Mouse (Mus musculus) liver, embryonic 12.5 days (tissue): ENCODE results near the gene Hectd2. TPM values are rescaled to one million over a fixed set of nuclear protein-coding genes. Genes with fewer than 3 reads are reported as not detected.
A peak's percentile ranks its signal among the peaks of the same experiment; 100 is the strongest.

Experiments
- ATAC-seq: fragments of 200-750 bp; cut with Nextera tagmentation; 2 replicates; pipeline ENCODE4 v1.8.0; 2017; ENCODE audit warnings: moderate number of reproducible peaks, mild to moderate bottlenecking, moderate library complexity
- H3K27ac ChIP-seq: fragments of 300-500 bp; sonication (generic); 2 replicates; pipeline ENCODE4 v1.5.1; 2016; ENCODE audit warnings: mild to moderate bottlenecking
- H3K27me3 ChIP-seq: fragments of 300-500 bp; sonication (generic); replicated peaks from 2 replicates; pipeline ENCODE4 v1.6.1; 2016; ENCODE audit warnings: mild to moderate bottlenecking, moderate library complexity
- H3K36me3 ChIP-seq: fragments of 300-500 bp; sonication (generic); 2 replicates; pipeline ENCODE4 v1.6.1; 2016; ENCODE audit warnings: mild to moderate bottlenecking, moderate library complexity
- H3K4me1 ChIP-seq: fragments of 300-500 bp; sonication (generic); 2 replicates; pipeline ENCODE4 v1.6.1; 2016
- H3K4me2 ChIP-seq: fragments of 300-500 bp; sonication (generic); 2 replicates; pipeline ENCODE4 v1.6.1; 2016; ENCODE audit warnings: mild to moderate bottlenecking, moderate library complexity
- H3K4me3 ChIP-seq: fragments of 300-500 bp; sonication (generic); 2 replicates; pipeline ENCODE4 v1.5.1; 2016; ENCODE audit warnings: mild to moderate bottlenecking, moderate library complexity
- H3K9ac ChIP-seq: fragments of 300-500 bp; sonication (generic); 2 replicates; pipeline ENCODE4 v1.6.1; 2016; ENCODE audit warnings: mild to moderate bottlenecking, moderate library complexity
- H3K9me3 ChIP-seq: fragments of 300-500 bp; sonication (generic); replicated peaks from 2 replicates; pipeline ENCODE4 v1.6.1; 2016; ENCODE audit warnings: mild to moderate bottlenecking, moderate library complexity
- WGBS: fragments of 180-500 bp; shearing (Covaris S2); methylation state at CpG from one replicate; pipeline ENCODE4 v1.1.7; 2016; ENCODE audit not compliant: insufficient replicate concordance; 5-methylcytosine and 5-hydroxymethylcytosine counted together
- polyA plus RNA-seq: library from polyadenylated mRNA; unstranded; fragments of >200 nt; fragmentation: Nextera tagmentation; extraction: Ambion mirVana; gene quantifications from 2 replicates; pipeline ENCODE4 v1.2.1, GENCODE M21; 2016

Hectd2 gene
- polyA plus RNA-seq, 1 experiment from 2014 or later: 0.82 TPM

- H3K9ac ChIP-seq: no peak overlapping the region
- no peak overlapping the region for H3K27ac ChIP-seq
- H3K4me2 ChIP-seq: no peak overlapping the region
- no peaks in the 10 kb centered on the region for H3K36me3 ChIP-seq
- no peaks in the 10 kb centered on the region for H3K9me3 ChIP-seq
- H3K4me1 ChIP-seq: peaks cover 21% of the 10 kb centered on the region
- peaks cover 12% of the 10 kb centered on the region; the same call in 1 of the 2 replicates for H3K27me3 ChIP-seq
- 51% methylated on average over 6 of the region's 6 CpGs for WGBS
- ATAC-seq: no peak
- no peak overlapping the region for H3K4me3 ChIP-seq
Observed at GRCm38 (mm10) chr19:36535878-36536277, 18.6 kb upstream of the Hectd2 start.

- no peak for ATAC-seq
- peaks cover 12% of the 10 kb centered on the region; the same call in 1 of the 2 replicates for H3K27me3 ChIP-seq
- no peaks in the 10 kb centered on the region for H3K9me3 ChIP-seq
- H3K27ac ChIP-seq: no peak overlapping the region
- no peak overlapping the region for H3K4me3 ChIP-seq
- WGBS: 78% methylated on average over 11 of the region's 11 CpGs
- H3K36me3 ChIP-seq: no peaks in the 10 kb centered on the region
- H3K9ac ChIP-seq: no peak overlapping the region
- no peak overlapping the region for H3K4me2 ChIP-seq
- H3K4me1 ChIP-seq: peaks cover 21% of the 10 kb centered on the region
Observed at GRCm38 (mm10) chr19:36536929-36537328, 17.5 kb upstream of the Hectd2 start.

GRCm38 (mm10) chr19:36538528-36538927, 15.9 kb upstream of the Hectd2 start:
- no peaks in the 10 kb centered on the region for H3K36me3 ChIP-seq
- peaks cover 12% of the 10 kb centered on the region; the same call in 1 of the 2 replicates for H3K27me3 ChIP-seq
- H3K27ac ChIP-seq: no peak overlapping the region
- H3K9ac ChIP-seq: no peak overlapping the region
- WGBS: 7% methylated on average over 4 of the region's 4 CpGs
- H3K4me2 ChIP-seq: no peak overlapping the region
- H3K9me3 ChIP-seq: no peaks in the 10 kb centered on the region
- peaks cover 19% of the 10 kb centered on the region for H3K4me1 ChIP-seq
- ATAC-seq: peak; percentile 66; the same call in 1 of the 2 replicates
- H3K4me3 ChIP-seq: no peak overlapping the region

GRCm38 (mm10) chr19:36539311-36539710, 15.1 kb upstream of the Hectd2 start:
- Histone ChIP-seq H3K9ac (no peak overlapping the region), H3K4me3 (no peak overlapping the region), H3K4me1 (peaks cover 11% of the 10 kb centered on the region), H3K9me3 (no peaks in the 10 kb centered on the region), H3K27me3 (peaks cover 12% of the 10 kb centered on the region; the same call in 1 of the 2 replicates), H3K4me2 (no peak overlapping the region), H3K36me3 (no peaks in the 10 kb centered on the region), H3K27ac (no peak overlapping the region)
- no peak for ATAC-seq
- WGBS: 85% methylated on average over 2 of the region's 2 CpGs

- Histone ChIP-seq H3K4me2 (no peak overlapping the region), H3K27me3 (peaks cover 12% of the 10 kb centered on the region; the same call in 1 of the 2 replicates), H3K4me3 (no peak overlapping the region)
Observed at GRCm38 (mm10) chr19:36540012-36540606, 14.3 kb upstream of the Hectd2 start.

GRCm38 (mm10) chr19:36540776-36541175, 13.7 kb upstream of the Hectd2 start:
- peaks cover 12% of the 10 kb centered on the region; the same call in 1 of the 2 replicates for H3K27me3 ChIP-seq
- no peak overlapping the region for H3K4me3 ChIP-seq
- H3K27ac ChIP-seq: no peak overlapping the region
- no peaks in the 10 kb centered on the region for H3K9me3 ChIP-seq
- ATAC-seq: no peak
- H3K36me3 ChIP-seq: no peaks in the 10 kb centered on the region
- 57% methylated on average over 7 of the region's 7 CpGs for WGBS
- H3K4me1 ChIP-seq: no peaks in the 10 kb centered on the region
- H3K9ac ChIP-seq: no peak overlapping the region
- H3K4me2 ChIP-seq: no peak overlapping the region

More at GRCm38 (mm10) chr19:36540012-36540606, 14.3 kb upstream of the Hectd2 start:
- H3K36me3 ChIP-seq: no peaks in the 10 kb centered on the region
- no peaks in the 10 kb centered on the region for H3K9me3 ChIP-seq
- no peak overlapping the region for H3K9ac ChIP-seq
- 56% methylated on average over 10 of the region's 10 CpGs for WGBS
- no peak for ATAC-seq
- peaks cover 3% of the 10 kb centered on the region; the same call in 1 of the 2 replicates for H3K4me1 ChIP-seq
- no peak overlapping the region for H3K27ac ChIP-seq

- H3K4me1 ChIP-seq: peaks cover 14% of the 10 kb centered on the region; the same call in 1 of the 2 replicates
- no peak overlapping the region for H3K27ac ChIP-seq
- WGBS: 3% methylated on average over 20 of the region's 20 CpGs
- no peaks in the 10 kb centered on the region for H3K36me3 ChIP-seq
- ATAC-seq: no peak
- H3K9me3 ChIP-seq: no peaks in the 10 kb centered on the region
- H3K4me3 ChIP-seq: peak overlapping the region; percentile 81
- H3K4me2 ChIP-seq: peak overlapping the region; percentile 93
- H3K27me3 ChIP-seq: peaks cover 43% of the 10 kb centered on the region
- peak overlapping the region; percentile 76 for H3K9ac ChIP-seq
Observed at GRCm38 (mm10) chr19:36553561-36554045, 836 bp upstream of the Hectd2 start.

- Histone ChIP-seq H3K4me3 (peak overlapping the region; percentile 81), H3K36me3 (no peaks in the 10 kb centered on the region), H3K27ac (0 out of 2 replicates have a peak overlapping the region, but pooled peaks have one; percentile 14), H3K4me1 (peaks cover 14% of the 10 kb centered on the region; the same call in 1 of the 2 replicates), H3K4me2 (peak overlapping the region; percentile 99), H3K27me3 (peaks cover 43% of the 10 kb centered on the region), H3K9me3 (no peaks in the 10 kb centered on the region), H3K9ac (peak overlapping the region; percentile 78)
- peak; percentile 44; the same call in 1 of the 2 replicates for ATAC-seq
- 2% methylated on average over 52 of the region's 53 CpGs for WGBS
Observed at GRCm38 (mm10) chr19:36554785-36555595, 551 bp downstream of the Hectd2 start.

GRCm38 (mm10) chr19:36559331-36559730, 4.9 kb downstream of the Hectd2 start:
- Histone ChIP-seq H3K4me1 (peaks cover 11% of the 10 kb centered on the region; the same call in 1 of the 2 replicates), H3K4me2 (no peak overlapping the region), H3K9ac (no peak overlapping the region), H3K9me3 (no peaks in the 10 kb centered on the region), H3K36me3 (no peaks in the 10 kb centered on the region), H3K27ac (no peak overlapping the region), H3K27me3 (peaks cover 13% of the 10 kb centered on the region), H3K4me3 (no peak overlapping the region)
- no peak for ATAC-seq
- WGBS: 41% methylated on average over 5 of the region's 5 CpGs

GRCm38 (mm10) chr19:36560160-36560559, 5.7 kb downstream of the Hectd2 start:
- Histone ChIP-seq H3K27ac (no peak overlapping the region), H3K36me3 (no peaks in the 10 kb centered on the region), H3K4me1 (peaks cover 6% of the 10 kb centered on the region; the same call in 1 of the 2 replicates), H3K9me3 (no peaks in the 10 kb centered on the region), H3K9ac (no peak overlapping the region), H3K27me3 (peaks cover 6% of the 10 kb centered on the region), H3K4me3 (no peak overlapping the region), H3K4me2 (no peak overlapping the region)
- WGBS: 19% methylated on average over 2 of the region's 2 CpGs
- no peak for ATAC-seq

- WGBS: 24% methylated on average over 2 of the region's 2 CpGs
- Histone ChIP-seq H3K36me3 (no peaks in the 10 kb centered on the region), H3K9me3 (no peaks in the 10 kb centered on the region)
Observed at GRCm38 (mm10) chr19:36561171-36561570, 6.7 kb downstream of the Hectd2 start.

GRCm38 (mm10) chr19:36564396-36564795, 10.0 kb downstream of the Hectd2 start:
- Histone ChIP-seq H3K27ac (no peak overlapping the region), H3K4me2 (no peak overlapping the region), H3K27me3 (no peaks in the 10 kb centered on the region), H3K9me3 (no peaks in the 10 kb centered on the region), H3K36me3 (no peaks in the 10 kb centered on the region), H3K4me1 (0 out of 2 replicates have a peak, but pooled peaks cover 3% of the 10 kb centered on the region), H3K9ac (no peak overlapping the region), H3K4me3 (no peak overlapping the region)
- WGBS: 48% methylated on average over 2 of the region's 2 CpGs
- no peak for ATAC-seq

More at GRCm38 (mm10) chr19:36561171-36561570, 6.7 kb downstream of the Hectd2 start:
- no peak for ATAC-seq
- no peaks in the 10 kb centered on the region for H3K27me3 ChIP-seq
- H3K27ac ChIP-seq: no peak overlapping the region
- H3K4me3 ChIP-seq: no peak overlapping the region
- no peak overlapping the region for H3K4me2 ChIP-seq
- no peak overlapping the region for H3K9ac ChIP-seq
- H3K4me1 ChIP-seq: 0 out of 2 replicates have a peak, but pooled peaks cover 3% of the 10 kb centered on the region
